Mouse (Mus musculus): ENCODE results near the gene Arhgap9.
A peak's percentile ranks its signal among the peaks of the same experiment; 100 is the strongest.

Gene Arhgap9

DNA sequence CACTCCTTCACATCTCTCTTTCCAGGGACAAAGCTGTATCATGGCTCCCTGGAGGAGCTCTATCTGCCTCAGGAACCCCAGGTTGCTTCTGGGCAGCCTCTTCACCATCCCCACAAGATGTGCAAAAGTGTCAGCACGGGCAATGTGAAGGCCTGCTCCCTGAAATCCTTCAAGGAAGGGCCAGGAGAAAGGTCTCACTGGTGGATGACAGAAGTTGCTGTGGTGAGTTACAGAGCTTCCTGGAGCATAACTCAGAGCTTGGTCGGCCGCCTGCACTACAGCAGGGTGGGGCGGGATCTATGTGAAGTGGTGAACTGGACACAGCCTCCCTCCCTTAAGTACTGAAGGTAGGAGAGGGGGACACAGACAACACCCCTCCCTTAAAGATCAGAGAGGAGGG lies 905 bp downstream of the Arhgap9 start:
- no peak for DNase-seq (ENCODE audit: low spot score)

DNA sequence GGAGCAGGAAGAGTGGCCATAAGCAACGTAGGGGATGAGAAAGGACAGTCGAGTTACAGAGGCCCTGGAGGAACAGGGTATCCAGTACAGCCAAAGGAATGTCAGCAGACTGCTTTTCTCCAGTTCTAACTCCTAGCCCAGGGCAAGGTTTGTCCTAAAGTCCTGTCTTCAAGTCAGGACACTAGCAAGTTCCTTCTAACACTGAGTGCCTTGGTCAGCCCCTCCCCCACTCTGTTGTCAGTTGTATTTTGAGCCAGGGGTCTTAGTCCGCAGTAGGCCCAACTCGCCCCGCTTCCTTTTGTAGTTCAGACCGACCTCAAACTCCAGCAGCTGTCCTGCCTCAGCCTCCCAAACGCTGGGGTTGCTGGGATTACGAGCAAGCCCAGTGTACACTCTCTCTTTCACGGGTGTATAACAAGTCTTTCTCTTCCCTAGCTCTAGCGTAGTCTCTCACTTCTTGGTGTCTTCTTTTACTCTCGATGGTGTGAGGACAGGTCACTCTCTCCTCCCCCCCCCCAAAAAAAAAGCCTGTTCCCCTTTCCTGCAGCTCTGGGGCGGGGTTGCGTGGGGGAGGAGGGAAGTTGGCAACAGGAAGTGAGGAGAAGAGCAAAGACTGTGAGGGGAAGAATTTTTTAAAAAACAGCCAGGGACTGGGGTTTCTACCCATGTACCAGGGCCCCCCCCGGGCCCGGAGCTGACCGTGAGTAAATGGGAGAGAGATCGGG lies 1.5 kb downstream of the Arhgap9 start:
- DNase-seq (ENCODE audit: low spot score) = no peak

DNA sequence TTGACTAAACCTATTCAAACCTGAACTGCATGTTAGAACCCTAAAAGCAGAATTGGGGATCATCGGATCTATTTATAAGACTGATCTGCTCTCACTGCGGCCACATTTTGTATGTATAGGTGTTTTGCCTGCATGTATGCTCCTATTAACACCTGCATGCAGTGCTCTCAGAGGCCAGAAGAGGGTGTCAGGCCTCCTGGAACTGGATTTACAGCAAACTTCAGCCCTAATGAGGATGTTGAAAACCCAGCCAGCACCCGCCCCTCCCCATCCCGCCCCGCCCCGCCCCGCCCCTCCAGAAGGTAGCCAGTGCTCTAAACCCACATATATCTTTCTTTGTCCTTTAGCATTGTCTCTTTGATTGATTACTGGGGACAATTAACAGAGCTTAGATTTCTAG lies 2.7 kb downstream of the Arhgap9 start:
- DNase-seq (ENCODE audit: low spot score) = no peak

DNA sequence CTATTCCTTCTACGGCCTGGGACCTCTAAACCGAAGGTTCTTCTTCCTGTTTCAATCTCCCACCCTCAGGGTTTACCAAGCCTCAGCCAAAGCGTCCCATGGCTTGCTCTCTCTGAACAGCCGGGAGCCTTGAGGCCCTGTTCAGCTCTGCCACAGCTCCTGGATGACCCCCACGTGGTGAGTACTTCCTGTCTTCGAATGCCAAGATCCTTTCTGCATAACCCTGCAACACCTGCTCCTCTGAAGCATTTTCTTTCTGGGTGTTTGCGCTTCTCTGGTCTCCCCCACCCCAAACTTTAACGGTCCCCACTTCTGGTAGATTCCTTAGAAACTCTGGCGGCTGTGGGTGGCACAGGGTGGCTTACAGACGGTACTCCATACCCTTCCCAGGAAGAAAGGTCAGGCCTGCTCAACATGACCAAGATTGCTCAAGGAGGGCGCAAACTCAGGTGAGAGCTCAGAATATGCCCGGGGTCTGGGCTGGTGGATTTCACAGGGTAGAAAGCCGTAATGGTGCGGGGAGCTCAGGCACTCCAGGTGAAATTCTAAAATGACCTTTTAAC lies 3.8 kb downstream of the Arhgap9 start:
- no peak for DNase-seq (ENCODE audit: low spot score)

DNA sequence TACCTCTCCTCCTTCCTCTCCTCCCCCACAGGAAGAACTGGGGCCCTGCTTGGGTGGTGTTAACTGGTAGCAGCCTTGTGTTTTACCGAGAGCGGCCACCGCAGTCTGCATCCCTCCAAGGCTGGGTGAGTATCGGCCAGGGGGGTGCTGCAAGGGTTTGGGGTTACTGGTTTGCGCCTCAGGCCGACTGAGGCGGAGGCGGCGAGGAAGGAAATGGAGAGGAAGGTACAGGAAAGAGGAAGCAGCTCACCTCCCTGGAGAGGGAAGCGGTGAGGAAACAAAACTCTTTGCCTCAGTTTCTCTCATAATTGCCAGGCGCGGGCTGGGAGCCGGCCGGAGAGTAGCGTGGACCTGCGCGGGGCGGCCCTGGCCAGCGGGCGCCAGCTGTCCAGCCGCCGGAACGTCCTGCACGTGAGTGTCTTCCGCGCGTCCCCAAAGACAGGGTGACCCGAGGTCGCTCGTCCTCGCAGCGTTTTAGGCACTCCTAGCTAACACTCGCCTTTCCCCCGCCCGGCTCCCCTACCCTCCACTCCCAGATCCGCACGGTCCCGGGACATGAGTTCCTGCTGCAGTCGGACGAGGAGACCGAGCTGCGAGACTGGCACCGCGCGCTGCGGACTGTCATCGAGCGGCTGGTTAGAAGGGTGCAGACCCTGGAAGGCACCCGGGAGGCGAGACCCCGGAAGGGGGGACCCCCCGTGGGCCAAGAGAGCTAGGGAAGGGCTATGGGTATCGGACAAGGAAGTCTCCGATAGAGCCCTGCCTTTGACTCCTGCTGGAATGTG lies 4.4 kb downstream of the Arhgap9 start:
- DNase-seq (ENCODE audit: low spot score) = no peak

DNA sequence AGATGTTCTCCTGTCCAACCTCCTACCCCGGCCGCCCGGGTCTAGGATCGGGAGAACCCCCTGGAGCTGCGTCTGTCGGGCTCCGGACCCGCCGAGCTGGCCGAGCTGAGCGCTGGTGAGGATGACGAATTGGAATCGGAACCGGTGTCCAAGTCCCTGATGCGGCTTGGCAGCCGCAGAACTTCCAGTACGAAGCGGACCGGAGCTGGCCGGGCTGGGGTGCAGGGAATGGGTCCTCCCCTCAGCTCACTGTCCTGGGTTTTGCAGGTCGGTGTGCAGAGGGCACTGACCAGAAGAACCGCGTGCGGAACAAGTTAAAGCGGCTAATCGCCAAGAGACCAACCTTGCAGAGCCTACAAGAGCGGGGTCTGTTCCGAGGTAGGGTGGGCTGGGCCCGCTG lies 5.1 kb downstream of the Arhgap9 start:
- no peak for DNase-seq (ENCODE audit: low spot score)

DNA sequence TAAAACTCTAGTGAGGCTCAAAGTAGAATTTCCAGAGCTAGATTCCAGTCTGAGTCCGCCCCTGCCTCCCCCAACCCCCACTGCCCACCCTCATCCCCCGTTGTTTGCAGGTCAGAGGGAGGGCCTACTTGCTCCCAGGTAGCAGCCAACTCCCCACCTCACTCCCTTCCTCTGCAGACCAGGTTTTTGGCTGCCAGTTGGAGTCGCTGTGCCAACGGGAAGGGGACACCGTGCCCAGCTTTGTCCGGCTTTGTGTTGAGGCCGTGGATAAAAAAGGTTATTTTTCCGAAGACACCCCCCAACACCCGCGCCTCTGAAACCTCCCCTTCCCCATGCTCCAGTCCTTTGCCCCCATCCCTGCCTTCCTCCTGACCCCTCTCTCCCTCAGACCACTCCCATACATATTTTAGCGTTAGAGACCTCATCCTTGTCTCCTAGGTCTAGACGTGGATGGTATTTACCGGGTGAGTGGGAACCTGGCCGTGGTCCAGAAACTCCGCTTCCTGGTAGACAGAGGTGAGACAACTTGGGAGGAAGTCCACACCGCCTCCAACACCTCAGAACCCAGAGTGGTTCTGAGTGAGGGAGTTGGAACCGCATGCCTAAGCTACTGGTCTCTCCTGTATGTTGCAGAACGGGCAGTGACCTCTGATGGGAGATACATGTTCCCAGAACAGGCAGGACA lies 5.8 kb downstream of the Arhgap9 start:
- no peak for DNase-seq (ENCODE audit: low spot score)

DNA sequence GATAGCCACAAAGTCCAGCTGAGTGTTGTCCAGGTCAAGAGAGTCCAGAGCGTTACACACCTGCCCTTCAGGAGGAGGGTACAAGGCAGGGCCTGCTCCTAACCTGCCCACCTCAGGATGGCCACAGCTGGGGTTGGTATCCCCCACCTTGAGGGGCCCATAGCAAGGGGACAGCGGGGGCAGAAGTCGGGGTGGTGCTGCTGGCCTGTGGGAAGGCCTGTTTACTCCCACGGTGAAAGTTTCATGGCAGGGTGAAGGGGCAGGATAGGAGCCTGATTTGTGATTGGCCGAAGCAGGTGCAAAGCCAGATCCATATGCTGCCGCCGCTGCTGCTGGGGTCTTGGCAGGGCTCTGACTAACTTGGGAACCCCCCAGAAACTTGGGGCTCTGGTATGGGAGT lies 8.4 kb downstream of the Arhgap9 start:
- DNase-seq (ENCODE audit: low spot score) = no peak

DNA sequence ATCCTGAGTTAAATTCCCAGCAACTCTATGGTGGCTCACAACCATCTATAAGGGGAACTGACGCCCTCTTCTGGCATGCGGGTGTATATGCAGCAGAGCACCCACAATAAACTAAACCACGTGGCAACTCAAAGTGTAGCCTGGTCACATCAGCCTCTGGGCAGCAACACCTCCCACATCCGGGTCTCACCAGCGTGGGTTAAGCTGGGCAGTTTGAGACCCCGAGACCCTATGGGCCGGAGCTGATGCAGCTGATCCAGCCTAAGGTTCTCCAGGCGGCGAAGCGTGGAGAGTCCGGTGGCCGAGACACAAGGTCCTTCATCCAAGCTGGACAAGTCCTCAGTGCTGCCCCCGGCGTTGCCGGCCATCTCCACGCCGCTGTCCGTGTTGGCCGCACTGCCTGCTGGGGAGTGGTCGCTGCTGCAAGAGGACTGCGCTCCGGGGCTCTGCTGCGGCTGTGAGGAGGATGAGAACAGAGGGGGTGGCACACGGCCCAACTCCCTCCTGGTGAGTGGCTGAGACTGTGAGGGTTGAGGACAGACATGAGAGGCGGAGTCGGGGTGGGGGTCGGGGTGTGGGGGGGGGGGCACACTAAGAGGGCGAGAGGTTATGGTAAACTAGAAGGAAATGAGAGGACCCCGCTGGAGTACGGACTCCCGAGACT lies 10.6 kb downstream of the Arhgap9 start:
- no peak for DNase-seq (ENCODE audit: low spot score)

DNA sequence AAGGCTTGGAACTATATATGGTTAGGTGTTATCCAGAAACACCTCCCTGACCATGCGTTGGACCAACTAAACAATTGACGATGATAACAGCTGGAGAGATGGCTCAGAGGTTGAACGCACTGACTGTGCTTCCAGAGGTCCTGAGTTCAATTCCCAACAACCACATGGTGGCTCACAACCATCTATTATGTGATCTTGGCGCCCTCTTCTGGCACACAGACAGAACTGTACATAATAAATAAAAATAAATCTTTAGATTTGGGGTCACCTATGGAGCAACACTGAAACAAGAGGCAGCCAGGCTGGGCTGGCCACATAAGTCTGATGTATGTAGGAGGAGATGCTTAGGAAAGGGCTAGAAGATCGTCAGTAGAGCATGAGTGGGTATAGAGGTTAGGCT lies 11.4 kb downstream of the Arhgap9 start:
- DNase-seq (ENCODE audit: low spot score) = no peak

DNA sequence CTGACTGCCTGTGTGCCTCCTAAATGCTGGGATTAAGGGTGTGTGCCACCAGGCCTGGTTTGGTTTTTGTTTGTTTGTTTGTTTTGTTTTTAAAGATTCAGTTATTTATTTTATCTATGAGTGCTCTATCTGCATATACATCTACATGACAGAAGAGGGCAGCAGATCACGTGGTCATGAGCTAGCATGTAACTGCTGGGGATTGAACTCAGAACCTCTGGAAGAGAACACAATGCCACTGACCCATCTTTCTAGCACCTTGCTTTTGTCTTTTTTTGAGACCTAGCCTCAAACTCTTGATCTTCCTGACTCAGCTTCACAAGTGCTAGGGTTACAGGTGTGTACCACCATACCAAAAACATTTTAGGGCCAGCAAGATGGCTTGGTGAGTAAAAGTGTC lies 13.5 kb downstream of the Arhgap9 start:
- no peak for DNase-seq (ENCODE audit: low spot score)

DNA sequence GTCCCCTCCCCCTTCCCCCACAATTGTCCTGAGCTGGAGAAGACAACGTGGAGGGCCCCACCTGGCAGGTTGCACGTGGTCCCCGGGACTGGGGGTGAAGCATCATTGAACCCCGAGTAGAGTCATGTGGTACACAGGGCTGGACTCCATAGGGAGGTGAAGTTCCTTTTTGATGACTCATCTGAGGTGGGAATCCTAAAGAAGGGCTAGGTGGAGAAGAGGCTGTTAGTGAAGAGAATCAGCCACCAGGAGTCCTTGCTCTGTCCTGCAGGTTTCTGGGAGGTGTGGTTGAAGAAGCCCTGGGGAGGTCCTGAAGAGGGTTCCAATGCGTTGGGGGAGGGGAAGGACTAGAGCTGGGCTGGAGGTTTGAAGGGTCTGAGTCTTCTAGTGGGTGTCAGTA lies 15.2 kb downstream of the Arhgap9 start:
- no peak for DNase-seq (ENCODE audit: low spot score)

DNA sequence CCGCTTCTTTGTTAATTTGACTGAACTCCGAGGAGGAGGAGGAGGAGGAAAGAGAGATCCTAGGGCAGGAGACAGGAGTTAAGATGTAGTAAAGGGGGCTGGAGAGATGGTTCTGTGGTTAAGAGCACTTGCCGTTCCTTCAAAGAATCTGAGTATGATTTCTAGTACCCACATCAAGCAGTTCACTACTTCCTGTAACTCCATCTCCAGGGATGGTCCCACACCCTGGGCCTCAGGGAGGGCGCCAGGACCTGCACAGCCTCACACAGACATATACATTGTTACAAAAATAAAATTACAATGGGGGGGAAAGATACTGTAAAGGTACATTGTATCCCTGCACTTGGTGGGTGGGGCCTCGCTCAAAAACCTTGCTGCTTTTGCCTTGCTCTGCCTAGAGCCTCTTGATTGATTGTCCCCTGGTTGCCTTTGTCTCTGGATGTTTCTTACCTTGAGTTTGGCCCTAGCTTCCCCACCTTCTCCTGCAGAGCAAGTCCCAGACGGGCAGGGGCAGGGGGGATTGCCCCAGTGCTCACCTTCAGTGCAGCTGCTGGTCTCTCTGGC lies 15.9 kb downstream of the Arhgap9 start:
- no peak for DNase-seq (ENCODE audit: low spot score)

DNA sequence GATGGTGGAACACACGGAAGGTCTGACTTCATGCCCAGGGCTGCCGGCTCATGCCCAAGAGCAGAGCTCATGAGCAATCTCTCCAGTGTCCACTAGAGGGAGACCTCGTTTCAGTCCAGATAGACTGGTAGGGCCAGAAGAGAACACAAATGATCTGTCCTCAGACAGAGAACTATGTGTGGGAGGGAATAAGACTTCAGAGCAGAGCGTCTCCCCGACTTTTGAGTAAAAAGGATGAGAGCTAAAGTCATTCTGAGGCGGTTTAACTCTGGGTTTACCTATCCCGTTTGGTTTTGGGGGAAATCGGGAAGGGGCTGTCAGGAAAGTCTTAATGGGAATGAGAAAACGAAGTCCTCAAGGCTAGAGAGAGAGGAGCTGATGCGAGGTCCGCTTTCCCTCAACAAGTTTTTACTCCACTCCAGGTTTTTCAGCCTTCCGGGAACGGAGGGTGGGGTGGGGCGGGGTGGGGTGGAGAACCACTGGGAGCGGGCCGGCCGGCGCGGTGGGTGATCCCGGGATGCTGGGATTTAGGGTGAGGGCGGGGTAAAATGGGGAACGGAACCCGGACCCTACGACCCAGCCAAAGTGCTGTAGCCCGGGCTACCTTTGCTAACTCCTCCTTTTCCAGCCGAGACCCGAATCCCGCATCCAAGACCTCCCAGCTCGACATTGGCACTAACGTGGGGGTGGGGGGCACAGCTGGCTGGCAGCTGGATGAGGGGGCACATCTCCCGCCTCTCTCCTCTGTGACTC lies 17.3 kb downstream of the Arhgap9 start:
- DNase-seq (ENCODE audit: low spot score) = peak; percentile 92

DNA sequence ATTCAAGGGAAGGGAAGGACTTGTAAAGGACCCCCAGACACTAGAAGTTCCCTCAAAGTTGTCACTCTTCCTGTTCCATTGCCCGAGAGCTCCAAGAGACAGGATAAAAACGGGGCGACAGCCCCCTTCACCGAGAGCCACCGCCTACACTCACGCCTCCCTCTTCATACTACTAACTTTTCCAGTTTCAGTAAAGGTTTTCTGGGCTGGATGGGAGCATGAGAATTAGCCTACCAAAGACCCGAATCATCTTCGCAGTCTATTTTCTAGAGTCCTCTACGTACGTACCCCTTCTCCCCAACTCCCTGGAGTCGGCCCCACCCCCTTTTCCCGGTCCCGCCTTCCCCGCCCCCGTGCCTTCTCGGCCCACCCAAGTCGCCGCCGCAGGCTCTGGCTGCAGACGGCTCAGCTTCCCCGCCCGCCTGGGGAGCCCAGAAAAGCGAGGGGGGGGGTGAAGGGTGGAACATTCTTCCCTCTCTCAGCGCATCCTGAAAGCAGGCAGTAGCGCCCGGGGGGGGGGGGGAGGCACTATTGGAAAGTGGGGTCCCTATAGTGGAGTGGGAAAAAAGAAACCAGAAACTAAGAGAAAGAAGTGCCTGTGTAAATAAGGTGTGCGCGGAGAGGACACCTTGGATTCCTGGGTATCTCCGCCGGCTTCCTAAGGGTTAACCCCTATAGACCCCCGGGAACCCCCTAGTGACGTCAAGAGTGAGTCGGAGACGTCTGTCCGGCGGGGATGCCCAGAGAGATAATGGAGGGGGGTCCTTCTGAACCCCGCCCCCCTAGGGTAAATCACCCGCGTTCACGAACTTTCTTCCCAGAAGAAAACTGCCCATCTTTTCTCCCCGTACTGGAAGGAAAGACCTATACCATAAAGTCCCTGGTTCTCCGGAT lies 18.2 kb downstream of the Arhgap9 start:
- DNase-seq (ENCODE audit: low spot score) = no peak

DNA sequence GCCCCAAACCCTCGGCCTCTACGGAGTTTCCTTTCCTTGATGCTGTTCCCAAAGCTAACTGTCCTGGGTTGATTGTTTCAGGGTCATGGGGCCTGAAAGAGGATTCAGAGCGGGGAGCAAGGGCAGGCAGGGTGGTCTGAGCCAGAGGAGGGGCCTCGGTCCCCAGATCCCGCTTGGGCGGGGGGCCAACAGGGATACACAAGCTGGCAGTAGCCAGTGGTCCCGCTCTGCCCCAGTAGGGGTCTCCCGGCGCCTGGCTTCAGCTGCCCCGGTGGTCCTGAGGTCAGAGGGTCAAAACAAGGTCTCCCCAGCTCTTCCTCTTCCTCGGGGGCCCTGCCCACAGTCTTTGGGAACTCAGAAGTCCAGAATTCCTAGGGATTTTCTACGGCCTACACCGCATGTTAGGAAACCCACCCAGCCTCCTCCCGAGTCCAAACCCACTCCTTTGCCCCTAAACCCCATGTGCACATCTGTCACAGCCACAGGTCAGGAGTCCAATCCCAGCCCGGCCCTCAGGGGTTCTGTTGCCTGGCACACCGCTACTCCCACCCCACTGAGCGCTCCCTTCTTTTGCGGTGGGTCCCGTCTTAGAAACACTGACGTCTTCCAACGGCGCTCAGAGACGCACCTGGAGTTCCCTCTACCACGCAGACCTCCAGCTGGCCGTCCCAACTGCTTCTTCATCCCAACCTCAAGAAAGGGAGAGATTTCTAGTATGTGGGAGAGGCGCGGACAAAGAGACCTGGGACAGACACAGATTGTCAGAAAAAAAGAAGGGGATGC lies 19.0 kb downstream of the Arhgap9 start:
- DNase-seq (ENCODE audit: low spot score) = no peak

DNA sequence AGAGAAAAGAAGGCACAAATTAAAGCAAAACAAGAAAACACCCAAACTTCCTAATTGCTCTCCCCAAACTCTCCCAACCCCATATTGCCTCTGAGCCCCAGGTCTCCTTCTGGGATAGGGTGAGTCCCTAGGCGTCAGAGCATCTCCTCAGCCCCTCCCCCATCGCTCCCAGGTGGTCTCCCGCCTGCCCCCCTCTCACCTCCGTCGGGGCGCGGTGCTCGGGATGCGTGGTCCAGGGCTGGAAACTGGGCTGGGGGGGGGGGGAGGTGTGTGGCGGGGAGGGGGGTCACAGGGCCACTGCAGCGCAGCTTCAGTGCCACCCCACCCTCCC lies 19.6 kb downstream of the Arhgap9 start:
- no peak for DNase-seq (ENCODE audit: low spot score)

DNA sequence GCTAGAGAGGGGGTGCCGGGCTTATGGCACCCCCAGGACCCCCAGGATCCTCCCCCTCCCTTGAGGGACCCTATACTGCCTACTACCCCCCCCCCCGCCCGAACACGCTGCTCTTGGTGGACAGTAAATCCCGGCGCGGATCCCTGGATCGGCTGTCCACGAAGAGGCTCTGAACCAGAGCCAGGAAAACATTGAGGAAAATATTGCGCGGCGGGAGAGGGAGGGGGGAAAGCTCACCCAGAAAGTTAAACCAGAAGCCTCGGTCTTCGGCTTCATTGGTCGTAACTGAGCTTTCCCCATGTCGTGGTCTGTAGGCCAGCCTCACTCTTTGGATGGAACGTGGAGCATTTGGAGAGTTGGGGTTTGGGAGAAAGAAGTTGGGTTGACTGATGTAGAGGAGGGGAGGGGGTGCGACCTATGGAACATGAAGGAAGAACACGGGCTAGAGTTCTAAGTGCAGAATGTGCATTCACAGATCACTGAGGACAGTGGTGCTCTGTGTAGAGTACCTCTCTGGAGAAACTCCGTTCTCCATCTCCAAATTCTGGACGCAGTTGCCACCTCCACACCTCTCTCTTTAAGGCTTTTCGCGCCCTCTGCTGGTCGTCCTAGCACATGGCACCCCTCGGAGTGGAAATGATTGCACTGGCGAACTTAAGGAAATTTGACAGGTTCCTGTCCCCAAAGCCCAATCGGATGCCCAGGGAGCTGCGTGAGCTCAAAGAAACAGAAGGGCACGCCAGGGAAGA lies 20.3 kb downstream of the Arhgap9 start, which contains the start of gene Gli1:
Gli1 (minus strand) TSS at position 84 of the 749 bp plus-strand sequence.
- DNase-seq (ENCODE audit: low spot score) = peak; percentile 83

DNA sequence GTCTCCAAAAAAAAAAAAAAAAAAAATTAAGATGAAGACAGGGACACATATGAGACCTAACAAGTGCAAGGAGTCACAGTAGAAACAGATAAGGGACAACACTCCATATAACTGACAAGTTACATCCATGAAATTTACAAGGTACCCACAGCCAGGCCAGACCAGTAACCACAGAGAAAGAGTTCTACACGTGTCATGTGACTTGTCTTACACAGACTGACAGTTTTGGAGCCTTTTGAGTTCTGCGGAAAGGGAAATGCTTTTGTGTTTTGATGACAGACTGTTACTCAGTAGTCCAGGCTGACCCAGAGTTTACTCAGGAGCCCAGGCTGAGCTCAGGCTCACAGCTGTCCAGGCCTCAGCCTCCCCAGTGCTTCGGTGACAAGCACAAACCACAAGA lies 21.3 kb downstream of the Arhgap9 start:
- DNase-seq (ENCODE audit: low spot score) = no peak
